Mouse (Mus musculus) erythroblast, embryonic 14.5 days (primary cell): Measurements from ENCODE around the gene Usp44. TPM values are rescaled to one million over a fixed set of nuclear protein-coding genes. Genes with fewer than 3 reads are reported as not detected.

Experiments
- H3K27me3 ChIP-seq: 2 replicates; pipeline ENCODE4 v1.6.1; 2012; ENCODE audit warnings: inconsistent platforms; ENCODE audit not compliant: control insufficient read depth
- H3K36me3 ChIP-seq: 2 replicates; pipeline ENCODE4 v1.6.1; 2012; ENCODE audit warnings: mild to moderate bottlenecking, inconsistent platforms; ENCODE audit not compliant: control insufficient read depth
- H3K4me1 ChIP-seq: 2 replicates; pipeline ENCODE4 v1.6.1; 2012; ENCODE audit warnings: inconsistent platforms; ENCODE audit not compliant: control insufficient read depth
- H3K4me3 ChIP-seq: replicated peaks from 2 replicates; pipeline ENCODE3; 2012; ENCODE audit warnings: moderate library complexity, mild to moderate bottlenecking, inconsistent platforms
- H3K9me3 ChIP-seq: 2 replicates; pipeline ENCODE4 v1.6.1; 2012; ENCODE audit warnings: low read length, inconsistent platforms, mixed read lengths; ENCODE audit not compliant: control insufficient read depth
- GATA1 ChIP-seq: IDR thresholded peaks from 2 replicates; pipeline ENCODE4 v1.6.1; 2012; ENCODE audit warnings: low read length, inconsistent platforms, mixed read lengths
- TAL1 ChIP-seq: IDR thresholded peaks from 3 replicates; pipeline ENCODE4 v1.6.1; 2012; ENCODE audit warnings: low read length, inconsistent platforms, mixed read lengths
- polyA plus RNA-seq: library from polyadenylated mRNA; stranded (reverse); fragments of >175 nt; gene quantifications from 2 replicates; pipeline ENCODE4 v1.2.3, GENCODE M21; 2012

Usp44 gene
- polyA plus RNA-seq, 1 experiment, result not detected

DNA sequence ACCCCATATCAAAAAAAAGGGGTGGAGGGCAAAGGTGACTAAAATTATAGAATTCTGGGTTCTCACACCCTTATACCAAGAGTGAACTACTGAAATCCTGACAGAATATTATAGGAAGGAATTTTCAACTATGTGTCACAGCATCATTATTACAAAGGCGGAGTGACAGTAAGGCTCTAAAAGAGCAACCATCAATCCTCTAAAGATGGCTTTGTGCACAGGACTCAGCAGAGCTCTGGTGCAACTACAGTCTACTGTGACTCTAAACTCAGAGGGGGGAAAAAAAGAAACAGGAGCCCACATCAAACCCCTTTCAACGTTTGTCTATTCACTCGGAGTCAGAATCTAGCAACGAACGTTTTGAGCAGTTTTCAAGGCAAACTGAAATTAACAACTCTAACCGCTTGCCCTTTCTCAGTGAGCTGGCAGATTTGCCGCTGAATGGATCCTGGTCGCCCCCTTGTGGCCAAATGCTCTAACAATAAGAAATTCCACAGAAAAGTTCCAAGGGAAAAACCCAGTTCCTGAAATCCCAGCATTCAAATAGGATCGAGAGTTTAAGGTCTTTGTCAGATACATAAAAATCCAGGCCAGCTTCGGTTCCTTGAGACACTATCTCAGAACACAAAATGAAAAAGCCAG lies 18.5 kb upstream of the Usp44 start:
- Histone ChIP-seq H3K4me1 (no peaks in the 10 kb centered on the region), H3K4me3 (no peak overlapping the region), H3K36me3 (no peaks in the 10 kb centered on the region), H3K9me3 (no peaks in the 10 kb centered on the region), H3K27me3 (0 out of 2 replicates have a peak, but pooled peaks cover 3% of the 10 kb centered on the region)
- TF ChIP-seq GATA1 (no peak), TAL1 (no peak)

DNA sequence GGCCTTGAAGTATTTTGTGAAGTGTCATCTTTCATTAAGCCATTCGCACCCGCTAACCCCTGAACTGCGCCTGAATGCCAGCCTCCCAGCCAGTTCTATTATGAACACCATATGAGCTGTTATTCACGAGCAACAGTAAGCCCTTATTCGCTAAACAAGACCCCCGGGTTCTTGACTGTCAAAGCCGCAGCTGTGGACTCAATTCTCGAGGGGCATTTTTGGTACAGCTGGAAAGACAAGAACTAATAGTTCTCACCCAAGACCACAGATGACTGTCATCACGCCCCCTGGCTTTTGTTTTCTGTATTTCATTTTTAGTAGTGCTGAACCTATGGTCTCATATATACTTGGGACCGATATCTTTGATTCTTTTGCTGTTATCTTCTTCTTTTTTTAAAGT lies 17.6 kb upstream of the Usp44 start:
- no peaks in the 10 kb centered on the region for H3K9me3 ChIP-seq
- no peak for TF ChIP-seq GATA1
- H3K27me3 ChIP-seq, result 0 out of 2 replicates have a peak, but pooled peaks cover 3% of the 10 kb centered on the region
- H3K4me1 ChIP-seq, result no peaks in the 10 kb centered on the region
- H3K4me3 ChIP-seq, result no peak overlapping the region
- H3K36me3 ChIP-seq, result no peaks in the 10 kb centered on the region

DNA sequence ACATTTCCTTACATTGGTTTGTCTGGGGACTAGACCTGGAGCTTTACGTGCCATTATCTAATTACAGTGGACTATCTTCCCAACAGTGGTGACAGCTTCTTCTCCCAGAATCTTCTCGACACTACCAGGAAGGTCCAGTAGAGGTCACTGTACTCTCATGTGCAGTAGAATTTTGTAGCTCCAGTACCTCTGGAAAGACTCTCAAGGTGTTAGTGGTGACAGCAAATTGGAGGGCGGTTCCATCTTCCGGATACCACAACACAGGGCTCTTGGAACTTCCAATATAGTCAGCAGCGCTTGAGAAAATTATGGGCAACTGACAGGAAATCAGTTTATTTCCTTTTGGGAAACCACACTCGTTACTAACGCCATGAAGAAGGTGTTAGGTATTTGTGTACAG lies 12.7 kb upstream of the Usp44 start:
- no peak overlapping the region for H3K4me3 ChIP-seq
- TF ChIP-seq GATA1 (no peak), TAL1 (no peak)
- no peaks in the 10 kb centered on the region for H3K36me3 ChIP-seq
- no peaks in the 10 kb centered on the region for H3K9me3 ChIP-seq
- peaks cover 10% of the 10 kb centered on the region for H3K27me3 ChIP-seq
- H3K4me1 ChIP-seq, result no peaks in the 10 kb centered on the region

DNA sequence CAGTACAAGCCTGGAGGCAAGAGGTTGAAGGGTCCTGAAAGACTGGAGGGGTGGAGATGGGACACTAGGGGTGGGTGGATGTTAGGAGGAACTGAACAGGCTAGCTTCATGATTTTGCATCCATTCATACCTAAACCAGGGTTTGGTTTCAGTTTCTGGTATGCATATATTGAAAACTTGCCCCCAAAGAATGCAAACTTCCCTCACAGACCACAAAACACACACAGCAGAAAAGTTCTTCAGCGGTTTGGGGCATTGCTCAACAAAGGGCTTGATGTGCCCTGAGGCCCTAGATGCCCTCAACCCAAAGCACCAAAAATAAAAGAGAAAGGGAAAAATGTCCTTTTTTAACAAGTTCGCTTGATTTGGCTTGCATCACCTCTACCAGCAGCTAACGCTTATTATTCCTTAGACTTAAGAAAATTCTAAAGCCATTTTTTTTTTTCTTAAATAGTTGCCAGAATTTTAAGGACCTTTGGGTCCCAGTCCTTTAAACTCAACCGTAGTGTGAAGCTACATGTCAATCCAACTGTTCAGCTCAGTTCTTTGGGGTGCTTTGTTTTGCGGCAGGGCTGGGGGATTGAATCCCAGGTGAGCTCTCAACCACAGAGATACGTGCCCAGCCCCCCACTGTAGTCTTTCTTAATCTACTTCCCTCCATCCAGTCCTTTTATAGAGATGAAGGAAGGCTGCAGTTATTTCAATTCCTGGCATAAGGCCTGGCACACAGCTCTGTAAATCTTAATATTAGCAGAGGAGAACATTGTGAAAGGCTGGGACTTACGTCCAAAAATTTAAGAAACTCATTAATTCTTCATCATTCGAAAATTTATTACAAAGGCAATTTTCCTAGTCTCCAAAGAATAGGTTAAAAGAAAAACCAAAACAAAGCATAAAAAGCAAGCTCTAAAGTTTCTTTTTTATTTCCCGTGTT lies 1.2 kb upstream of the Usp44 start:
- Histone ChIP-seq H3K4me3 (no peak overlapping the region), H3K4me1 (peaks cover 13% of the 10 kb centered on the region), H3K27me3 (peaks cover 73% of the 10 kb centered on the region), H3K9me3 (peaks cover 8% of the 10 kb centered on the region), H3K36me3 (no peaks in the 10 kb centered on the region)
- no peak for TF ChIP-seq TAL1
- TF ChIP-seq GATA1, result no peak

DNA sequence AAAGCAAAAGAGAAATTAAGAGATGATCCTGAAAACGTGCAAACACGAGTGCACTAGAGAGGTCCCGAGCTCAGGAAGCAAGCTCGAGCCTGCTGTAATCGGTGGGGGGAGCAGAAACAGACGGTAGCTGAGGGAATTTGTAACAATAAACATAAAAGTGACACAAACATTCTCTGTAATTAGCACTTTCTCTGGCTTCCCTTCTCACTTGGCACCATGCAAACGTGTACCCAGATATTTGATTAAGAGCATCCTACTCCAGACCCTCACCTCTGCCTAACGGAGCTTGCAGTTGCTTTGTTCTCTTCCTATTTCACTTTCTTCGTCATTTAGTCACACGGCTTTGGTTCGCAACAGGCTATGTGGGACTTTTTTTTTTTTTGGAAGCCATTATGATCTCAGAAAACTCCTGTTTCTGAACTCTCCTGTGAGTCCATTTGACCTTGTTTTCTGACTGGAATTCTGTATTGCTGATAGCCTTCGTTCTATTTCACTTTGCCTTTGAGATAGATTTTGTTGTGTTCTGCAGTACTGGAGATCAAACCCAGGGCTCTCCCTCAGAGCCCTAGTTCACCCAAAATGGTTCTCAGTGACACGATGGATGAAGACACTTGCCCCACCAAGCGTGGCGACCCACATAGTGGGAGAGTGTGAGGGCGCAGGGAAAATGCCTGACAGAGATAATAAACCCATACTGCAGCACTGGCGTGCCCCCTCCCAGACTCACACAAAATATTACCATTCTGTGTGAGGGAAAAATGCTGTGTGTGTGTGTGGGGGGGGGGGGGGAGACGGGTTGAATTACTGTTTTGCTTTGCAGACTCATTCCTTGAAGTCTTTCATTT lies 597 bp downstream of the Usp44 start:
- peaks cover 84% of the 10 kb centered on the region for H3K27me3 ChIP-seq
- H3K4me3 ChIP-seq, result no peak overlapping the region
- peaks cover 13% of the 10 kb centered on the region for H3K4me1 ChIP-seq
- TF ChIP-seq GATA1, result no peak
- no peak for TF ChIP-seq TAL1
- peaks cover 8% of the 10 kb centered on the region for H3K9me3 ChIP-seq
- no peaks in the 10 kb centered on the region for H3K36me3 ChIP-seq

GRCm38 (mm10) chr10:93832811-93833210 lies 1.5 kb downstream of the Usp44 start:
- Histone ChIP-seq H3K36me3 (no peaks in the 10 kb centered on the region), H3K9me3 (peaks cover 8% of the 10 kb centered on the region), H3K27me3 (peaks cover 81% of the 10 kb centered on the region), H3K4me3 (no peak overlapping the region), H3K4me1 (peaks cover 13% of the 10 kb centered on the region)
- TF ChIP-seq GATA1 (no peak), TAL1 (no peak)

DNA sequence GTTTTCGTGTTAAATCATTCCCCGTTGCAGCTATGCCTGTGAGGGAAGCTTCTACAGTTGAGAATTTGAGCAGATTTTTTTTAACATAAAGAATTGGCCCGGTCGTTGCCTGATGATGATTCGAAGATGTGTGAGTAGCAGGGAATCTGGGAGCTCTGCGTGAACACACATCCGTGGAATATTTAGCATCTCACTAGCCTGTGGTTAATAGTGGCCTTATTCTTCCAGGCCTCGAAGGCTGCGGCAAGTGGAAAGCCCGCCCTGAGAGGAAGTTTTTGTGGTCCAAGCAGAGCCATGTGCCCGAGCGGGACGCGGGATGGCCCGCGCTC lies 2.0 kb downstream of the Usp44 start:
- Histone ChIP-seq H3K4me1 (peaks cover 13% of the 10 kb centered on the region), H3K36me3 (no peaks in the 10 kb centered on the region), H3K27me3 (peaks cover 81% of the 10 kb centered on the region), H3K9me3 (peaks cover 8% of the 10 kb centered on the region), H3K4me3 (peak overlapping the region; percentile 62)
- no peak for TF ChIP-seq TAL1
- TF ChIP-seq GATA1, result no peak

GRCm38 (mm10) chr10:93833699-93834393 lies 2.5 kb downstream of the Usp44 start:
- H3K9me3 ChIP-seq, result peaks cover 8% of the 10 kb centered on the region
- peaks cover 79% of the 10 kb centered on the region for H3K27me3 ChIP-seq
- peaks cover 13% of the 10 kb centered on the region for H3K4me1 ChIP-seq
- peak overlapping the region; percentile 62 for H3K4me3 ChIP-seq
- no peaks in the 10 kb centered on the region for H3K36me3 ChIP-seq
- TF ChIP-seq GATA1 (no peak), TAL1 (no peak)
